Mouse (Mus musculus) intestine, postnatal 0 days (tissue): ENCODE results near the gene Rpl9-ps1. TPM values are rescaled to one million over a fixed set of nuclear protein-coding genes. Genes with fewer than 3 reads are reported as not detected.
A peak's percentile ranks its signal among the peaks of the same experiment; 100 is the strongest.

Experiments used
- ATAC-seq: fragments of 200-750 bp; cut with Nextera tagmentation; 2 replicates; pipeline ENCODE4 v1.8.0; 2017; ENCODE audit warnings: mild to moderate bottlenecking, moderate TSS enrichment, moderate library complexity
- H3K27ac ChIP-seq: fragments of 300-500 bp; sonication (generic); 2 replicates; pipeline ENCODE4 v1.5.1; 2014; ENCODE audit warnings: mild to moderate bottlenecking, low read depth, low read length, moderate library complexity
- H3K27me3 ChIP-seq: fragments of 300-500 bp; sonication (generic); replicated peaks from 2 replicates; pipeline ENCODE4 v1.6.1; 2014; ENCODE audit warnings: low read length, mixed read lengths; ENCODE audit not compliant: control insufficient read depth, insufficient read depth
- H3K36me3 ChIP-seq: fragments of 300-500 bp; sonication (generic); 2 replicates; pipeline ENCODE4 v1.6.1; 2014; ENCODE audit warnings: mild to moderate bottlenecking, moderate library complexity; ENCODE audit not compliant: control insufficient read depth, insufficient read depth
- H3K4me1 ChIP-seq: fragments of 300-500 bp; sonication (generic); replicated peaks from 2 replicates; pipeline ENCODE4 v1.6.1; 2014; ENCODE audit warnings: antibody characterized with exemption, low read length, mixed read lengths; ENCODE audit not compliant: control insufficient read depth, insufficient read depth
- H3K4me2 ChIP-seq: fragments of 300-500 bp; sonication (generic); replicated peaks from 2 replicates; pipeline ENCODE4 v1.6.1; 2014; ENCODE audit warnings: low read depth, mild to moderate bottlenecking, moderate library complexity
- H3K4me3 ChIP-seq: fragments of 300-500 bp; sonication (generic); 2 replicates; pipeline ENCODE4 v1.5.1; 2014; ENCODE audit warnings: low read depth, low read length
- H3K9ac ChIP-seq: fragments of 300-500 bp; sonication (generic); 2 replicates; pipeline ENCODE4 v1.6.1; 2014; ENCODE audit warnings: mild to moderate bottlenecking, low read depth, low read length
- H3K9me3 ChIP-seq: fragments of 300-500 bp; sonication (generic); 2 replicates; pipeline ENCODE4 v1.6.1; 2016; ENCODE audit warnings: mixed run types; ENCODE audit not compliant: control insufficient read depth
- CTCF ChIP-seq: sonication (generic); IDR thresholded peaks from 2 replicates; pipeline ENCODE4 v1.5.1; 2016; ENCODE audit warnings: low read depth, mild to moderate bottlenecking, control low read depth, antibody characterized with exemption, moderate library complexity
- WGBS: fragments of 180-500 bp; shearing (Covaris S2); extraction: QIAGEN DNeasy Blood & Tissue Kit; methylation state at CpG from one replicate; pipeline ENCODE4 v1.1.7; 2014; 5-methylcytosine and 5-hydroxymethylcytosine counted together
- polyA plus RNA-seq: library from polyadenylated mRNA; unstranded; fragments of >200 nt; fragmentation: Nextera tagmentation; extraction: Ambion mirVana; gene quantifications from 2 replicates; pipeline ENCODE4 v1.2.1, GENCODE M21; 2015

Gene Rpl9-ps1
- polyA plus RNA-seq, 1 experiment from 2014 or later = not detected

GRCm38 (mm10) chr11:83631065-83631464 is 14.4 kb downstream of the Rpl9-ps1 start:
- no peak for TF ChIP-seq CTCF

GRCm38 (mm10) chr11:83630630-83631029 is 14.8 kb downstream of the Rpl9-ps1 start:
- H3K27ac ChIP-seq = no peak overlapping the region
- no peak overlapping the region for H3K4me2 ChIP-seq
- H3K27me3 ChIP-seq = no peaks in the 10 kb centered on the region
- WGBS = 61% methylated on average over 1 of the region's 1 CpGs
- ATAC-seq = peak; percentile 41; the same call in 1 of the 2 replicates
- no peaks in the 10 kb centered on the region for H3K4me1 ChIP-seq
- H3K36me3 ChIP-seq = no peaks in the 10 kb centered on the region
- no peak overlapping the region for H3K9ac ChIP-seq
- no peaks in the 10 kb centered on the region for H3K9me3 ChIP-seq
- no peak for TF ChIP-seq CTCF
- H3K4me3 ChIP-seq = no peak overlapping the region

More at GRCm38 (mm10) chr11:83631065-83631464, 14.4 kb downstream of the Rpl9-ps1 start:
- Histone ChIP-seq H3K9ac (no peak overlapping the region), H3K4me3 (no peak overlapping the region), H3K27ac (no peak overlapping the region), H3K36me3 (no peaks in the 10 kb centered on the region), H3K4me1 (no peaks in the 10 kb centered on the region), H3K9me3 (no peaks in the 10 kb centered on the region), H3K27me3 (no peaks in the 10 kb centered on the region), H3K4me2 (no peak overlapping the region)
- 70% methylated on average over 2 of the region's 2 CpGs for WGBS
- ATAC-seq = no peak

GRCm38 (mm10) chr11:83628808-83629207 is 16.6 kb downstream of the Rpl9-ps1 start:
- Histone ChIP-seq H3K4me2 (no peak overlapping the region), H3K27ac (no peak overlapping the region), H3K9ac (no peak overlapping the region), H3K9me3 (no peaks in the 10 kb centered on the region), H3K36me3 (no peaks in the 10 kb centered on the region), H3K4me3 (no peak overlapping the region), H3K27me3 (no peaks in the 10 kb centered on the region), H3K4me1 (no peaks in the 10 kb centered on the region)
- 80% methylated on average over 9 of the region's 9 CpGs for WGBS
- TF ChIP-seq CTCF = no peak
- ATAC-seq = no peak

GRCm38 (mm10) chr11:83623586-83623985 is 21.8 kb downstream of the Rpl9-ps1 start:
- H3K9me3 ChIP-seq = no peaks in the 10 kb centered on the region
- no peak overlapping the region for H3K27ac ChIP-seq
- H3K4me1 ChIP-seq = no peaks in the 10 kb centered on the region
- no peak overlapping the region for H3K4me3 ChIP-seq
- H3K9ac ChIP-seq = no peak overlapping the region
- H3K4me2 ChIP-seq = no peak overlapping the region
- no peaks in the 10 kb centered on the region for H3K36me3 ChIP-seq
- no peak for TF ChIP-seq CTCF
- no peaks in the 10 kb centered on the region for H3K27me3 ChIP-seq
- 81% methylated on average over 3 of the region's 3 CpGs for WGBS
- ATAC-seq = no peak

GRCm38 (mm10) chr11:83619037-83619436 is 26.4 kb downstream of the Rpl9-ps1 start:
- TF ChIP-seq CTCF = no peak
- Histone ChIP-seq H3K36me3 (no peaks in the 10 kb centered on the region), H3K4me3 (no peak overlapping the region), H3K9ac (no peak overlapping the region), H3K9me3 (no peaks in the 10 kb centered on the region), H3K4me1 (no peaks in the 10 kb centered on the region), H3K4me2 (no peak overlapping the region), H3K27me3 (no peaks in the 10 kb centered on the region), H3K27ac (no peak overlapping the region)
- WGBS = 97% methylated on average over 1 of the region's 1 CpGs
- no peak for ATAC-seq

GRCm38 (mm10) chr11:83618238-83618637 is 27.2 kb downstream of the Rpl9-ps1 start:
- WGBS = 78% methylated on average over 5 of the region's 5 CpGs
- no peak for ATAC-seq
- no peak overlapping the region for H3K9ac ChIP-seq
- no peaks in the 10 kb centered on the region for H3K9me3 ChIP-seq
- H3K4me2 ChIP-seq = no peak overlapping the region
- TF ChIP-seq CTCF = no peak
- H3K27me3 ChIP-seq = no peaks in the 10 kb centered on the region
- H3K4me1 ChIP-seq = no peaks in the 10 kb centered on the region
- H3K36me3 ChIP-seq = no peaks in the 10 kb centered on the region
- H3K4me3 ChIP-seq = no peak overlapping the region
- H3K27ac ChIP-seq = no peak overlapping the region

- no peak overlapping the region for H3K4me3 ChIP-seq
- ATAC-seq = peak; percentile 28; the same call in 1 of the 2 replicates
- H3K4me1 ChIP-seq = no peaks in the 10 kb centered on the region
- H3K36me3 ChIP-seq = no peaks in the 10 kb centered on the region
- no peaks in the 10 kb centered on the region for H3K27me3 ChIP-seq
- H3K9ac ChIP-seq = no peak overlapping the region
- H3K9me3 ChIP-seq = no peaks in the 10 kb centered on the region
- no peak overlapping the region for H3K27ac ChIP-seq
- WGBS = 64% methylated on average over 1 of the region's 1 CpGs
- TF ChIP-seq CTCF = no peak
- H3K4me2 ChIP-seq = no peak overlapping the region
These were observed 28.8 kb downstream of the Rpl9-ps1 start for GRCm38 (mm10) chr11:83616586-83616985.
